Mouse (Mus musculus) retina, adult 2 months (tissue): Measurements from ENCODE around the gene Tceal8.

Experiments used
- DNase-seq: peaks from one replicate; pipeline ENCODE4 v3.0.0-alpha.2; 2012; ENCODE audit warnings: low read depth, low spot score

Gene Tceal8

DNA sequence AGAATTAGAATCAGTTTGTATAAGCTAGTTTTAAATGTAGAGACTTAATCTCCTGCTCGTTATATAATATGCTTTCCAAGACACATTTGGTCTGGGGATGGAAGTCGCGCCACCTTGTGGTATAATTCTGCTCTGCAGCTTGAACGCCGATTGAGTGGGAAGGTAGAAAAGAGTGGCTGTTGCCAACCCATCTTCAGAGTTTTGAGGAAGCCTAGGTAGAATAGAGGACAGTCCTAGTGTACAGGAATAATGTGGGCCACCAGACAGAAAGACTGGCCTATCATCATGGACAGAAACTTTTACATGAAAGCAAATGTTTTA is 44.4 kb downstream of the Tceal8 start:
- DNase-seq: no peak

DNA sequence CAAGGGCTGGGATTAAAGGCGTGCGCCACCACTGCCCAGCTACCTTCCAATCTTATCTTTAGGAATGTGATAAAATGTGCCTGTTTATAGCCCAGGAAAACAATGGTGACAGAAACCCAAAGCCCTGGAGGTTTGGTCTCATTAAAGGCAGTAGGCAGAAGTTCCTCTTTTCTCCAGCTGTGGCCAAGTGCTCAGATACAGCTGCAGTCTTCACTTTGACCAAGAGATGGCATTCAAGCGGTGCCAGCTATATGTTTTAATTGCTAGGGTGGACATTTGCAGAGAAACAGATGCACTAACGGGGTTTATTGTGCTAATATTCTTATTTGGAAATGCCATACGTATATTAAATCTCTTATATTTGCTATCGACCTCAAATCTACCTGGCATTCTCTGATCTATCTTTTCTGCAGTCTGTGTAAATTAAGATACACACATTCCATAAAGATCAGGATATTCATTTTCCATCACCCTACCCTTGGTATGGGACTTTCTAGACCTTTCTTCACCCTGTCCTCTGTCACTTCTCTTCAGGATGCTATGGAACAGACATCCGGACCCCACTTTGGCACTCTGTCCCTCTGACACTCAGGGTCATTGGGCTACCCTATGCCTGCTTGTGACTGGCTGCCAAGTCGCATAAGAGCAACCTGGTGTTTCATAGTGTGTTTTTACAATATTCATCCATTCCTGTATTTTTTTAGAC is 45.0 kb downstream of the Tceal8 start:
- no peak for DNase-seq
